Mouse (Mus musculus) neural tube, embryonic 12.5 days (tissue): ENCODE measurements around the gene Dlg4. TPM values are rescaled to one million over a fixed set of nuclear protein-coding genes. Genes with fewer than 3 reads are reported as not detected.

Source experiments
- ATAC-seq: fragments of 200-750 bp; cut with Nextera tagmentation; 2 replicates; pipeline ENCODE4 v1.8.0; 2017; ENCODE audit warnings: low read depth, mild to moderate bottlenecking, moderate TSS enrichment, moderate library complexity; ENCODE audit not compliant: low FRiP score
- H3K27ac ChIP-seq: fragments of 300-500 bp; sonication (generic); 2 replicates; pipeline ENCODE4 v1.5.1; 2016
- H3K27me3 ChIP-seq: fragments of 300-500 bp; sonication (generic); replicated peaks from 2 replicates; pipeline ENCODE4 v1.6.1; 2016; ENCODE audit warnings: mild to moderate bottlenecking
- H3K36me3 ChIP-seq: fragments of 300-500 bp; sonication (generic); 2 replicates; pipeline ENCODE4 v1.6.1; 2016; ENCODE audit warnings: mild to moderate bottlenecking
- H3K4me1 ChIP-seq: fragments of 300-500 bp; sonication (generic); 2 replicates; pipeline ENCODE4 v1.6.1; 2016
- H3K4me2 ChIP-seq: fragments of 300-500 bp; sonication (generic); replicated peaks from 2 replicates; pipeline ENCODE4 v1.6.1; 2016; ENCODE audit warnings: mild to moderate bottlenecking
- H3K4me3 ChIP-seq: fragments of 300-500 bp; sonication (generic); 2 replicates; pipeline ENCODE4 v1.5.1; 2016
- H3K9ac ChIP-seq: fragments of 300-500 bp; sonication (generic); 2 replicates; pipeline ENCODE4 v1.6.1; 2016; ENCODE audit warnings: mild to moderate bottlenecking
- H3K9me3 ChIP-seq: fragments of 300-500 bp; sonication (generic); 2 replicates; pipeline ENCODE4 v1.6.1; 2016; ENCODE audit warnings: mild to moderate bottlenecking
- WGBS: fragments of 180-500 bp; shearing (Covaris S2); methylation state at CpG from one replicate; pipeline ENCODE4 v1.1.7; 2016; 5-methylcytosine and 5-hydroxymethylcytosine counted together
- polyA plus RNA-seq: library from polyadenylated mRNA; unstranded; fragments of >200 nt; fragmentation: Nextera tagmentation; extraction: Ambion mirVana; gene quantifications from 2 replicates; pipeline ENCODE4 v1.2.1, GENCODE M21; 2016

Gene Dlg4
- polyA plus RNA-seq, 1 experiment from 2014 or later, result 25.5 TPM

DNA sequence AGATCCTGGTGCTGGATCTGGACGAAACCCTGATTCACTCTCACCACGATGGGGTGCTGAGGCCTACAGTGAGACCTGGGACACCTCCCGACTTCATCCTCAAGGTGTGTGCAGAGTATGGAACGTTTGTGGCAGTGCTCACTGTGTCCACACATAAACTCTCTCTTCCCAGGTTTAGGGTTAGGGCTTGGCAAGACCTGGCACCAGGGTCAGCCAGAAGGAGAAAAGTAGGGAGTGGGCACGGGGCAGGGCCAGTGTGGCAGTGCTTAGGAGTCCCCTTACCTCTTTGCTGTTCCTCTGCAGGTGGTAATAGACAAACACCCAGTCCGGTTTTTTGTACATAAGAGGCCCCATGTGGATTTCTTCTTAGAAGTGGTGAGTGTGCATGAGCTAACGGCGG is 32.3 kb upstream of the Dlg4 start:
- H3K4me1 ChIP-seq, result peaks cover 25% of the 10 kb centered on the region
- H3K27me3 ChIP-seq, result no peaks in the 10 kb centered on the region
- H3K27ac ChIP-seq, result no peak overlapping the region
- WGBS, result 93% methylated on average over 8 of the region's 8 CpGs
- peaks cover 48% of the 10 kb centered on the region for H3K36me3 ChIP-seq
- H3K4me2 ChIP-seq, result no peak overlapping the region
- 0 out of 2 replicates have a peak overlapping the region, but pooled peaks have one; percentile 7 for H3K4me3 ChIP-seq
- ATAC-seq, result no peak
- no peak overlapping the region for H3K9ac ChIP-seq
- H3K9me3 ChIP-seq, result no peaks in the 10 kb centered on the region

- H3K4me1 ChIP-seq, result peaks cover 23% of the 10 kb centered on the region
- no peak overlapping the region for H3K9ac ChIP-seq
- H3K4me3 ChIP-seq, result no peak overlapping the region
- WGBS, result 91% methylated on average over 8 of the region's 8 CpGs
- no peak for ATAC-seq
- no peaks in the 10 kb centered on the region for H3K27me3 ChIP-seq
- H3K9me3 ChIP-seq, result no peaks in the 10 kb centered on the region
- no peak overlapping the region for H3K27ac ChIP-seq
- peaks cover 62% of the 10 kb centered on the region for H3K36me3 ChIP-seq
- H3K4me2 ChIP-seq, result no peak overlapping the region
Measured at GRCm38 (mm10) chr11:69989949-69990348, 26.8 kb upstream of the Dlg4 start.

- under 1% methylated on average over 40 of the region's 40 CpGs for WGBS
- peak within 1 kb of the TSS; percentile 76 for H3K4me3 ChIP-seq
- H3K27me3 ChIP-seq, result no peaks in the 10 kb centered on the region
- peaks cover 56% of the 10 kb centered on the region for H3K36me3 ChIP-seq
- H3K4me2 ChIP-seq, result peak within 1 kb of the TSS; percentile 72
- H3K4me1 ChIP-seq, result peaks cover 23% of the 10 kb centered on the region
- peak within 1 kb of the TSS; percentile 75 for H3K27ac ChIP-seq
- H3K9me3 ChIP-seq, result no peaks in the 10 kb centered on the region
- peak; percentile 72 for ATAC-seq
- H3K9ac ChIP-seq, result peak within 1 kb of the TSS; percentile 90
Measured at GRCm38 (mm10) chr11:69990850-69991691, 25.7 kb upstream of the Dlg4 start, which contains the start of gene Gabarap. Gene Gabarap, plus strand, starts transcription at chr11:69991143.

GRCm38 (mm10) chr11:69991711-69992110 is 25.0 kb upstream of the Dlg4 start:
- peaks cover 23% of the 10 kb centered on the region for H3K4me1 ChIP-seq
- H3K4me2 ChIP-seq, result peak overlapping the region; percentile 72
- H3K27ac ChIP-seq, result peak overlapping the region; percentile 75
- ATAC-seq, result peak; percentile 19; the same call in 1 of the 2 replicates
- H3K9ac ChIP-seq, result peak overlapping the region; percentile 90
- peak overlapping the region; percentile 76 for H3K4me3 ChIP-seq
- peaks cover 50% of the 10 kb centered on the region for H3K36me3 ChIP-seq
- WGBS, result under 1% methylated on average over 15 of the region's 15 CpGs
- no peaks in the 10 kb centered on the region for H3K9me3 ChIP-seq
- no peaks in the 10 kb centered on the region for H3K27me3 ChIP-seq

GRCm38 (mm10) chr11:69992396-69992795 is 24.3 kb upstream of the Dlg4 start:
- Histone ChIP-seq H3K4me1 (peaks cover 26% of the 10 kb centered on the region), H3K27ac (no peak overlapping the region), H3K4me2 (peak overlapping the region; percentile 72), H3K9ac (peak overlapping the region; percentile 90), H3K27me3 (no peaks in the 10 kb centered on the region), H3K4me3 (peak overlapping the region; percentile 76), H3K36me3 (peaks cover 44% of the 10 kb centered on the region), H3K9me3 (no peaks in the 10 kb centered on the region)
- 89% methylated on average over 10 of the region's 10 CpGs for WGBS
- no peak for ATAC-seq

- Histone ChIP-seq H3K27ac (no peak overlapping the region), H3K4me2 (peak overlapping the region; percentile 72), H3K9me3 (no peaks in the 10 kb centered on the region), H3K27me3 (no peaks in the 10 kb centered on the region), H3K4me1 (peaks cover 31% of the 10 kb centered on the region), H3K9ac (peak overlapping the region; percentile 90), H3K4me3 (no peak overlapping the region), H3K36me3 (peaks cover 41% of the 10 kb centered on the region)
- 88% methylated on average over 3 of the region's 3 CpGs for WGBS
- ATAC-seq, result no peak
Measured at GRCm38 (mm10) chr11:69992932-69993331, 23.8 kb upstream of the Dlg4 start.

DNA sequence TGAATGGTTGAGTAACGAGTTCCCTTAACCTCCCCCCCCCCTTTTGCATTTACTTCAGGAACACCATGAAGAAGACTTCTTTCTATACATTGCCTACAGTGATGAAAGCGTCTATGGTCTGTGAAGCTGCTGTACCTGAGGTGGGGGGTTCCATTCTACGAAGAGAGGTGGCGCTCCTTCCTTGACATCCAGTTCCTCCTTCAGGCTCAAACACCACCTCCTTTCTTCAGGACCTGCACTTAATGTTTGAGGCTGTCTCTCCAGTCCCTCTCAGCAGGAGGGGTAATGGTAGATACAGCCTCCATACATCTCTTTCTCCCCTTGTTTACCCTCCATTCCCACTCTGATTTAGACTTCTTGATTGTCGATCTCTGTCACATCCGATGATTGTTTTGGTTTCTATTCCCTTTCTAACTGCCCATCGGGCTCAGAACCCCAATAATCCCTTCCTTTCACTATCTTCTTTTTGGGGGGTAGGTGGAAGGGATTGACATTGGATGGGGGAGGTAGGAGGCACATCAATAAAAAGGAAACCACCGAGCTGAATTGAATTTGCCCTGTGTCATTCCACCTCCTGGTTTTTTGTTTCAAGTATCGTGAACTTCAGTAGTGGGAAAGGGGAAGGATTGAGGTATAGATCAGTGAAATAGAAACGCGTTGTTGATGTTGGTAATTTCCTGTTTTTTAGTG is 22.2 kb upstream of the Dlg4 start:
- H3K9me3 ChIP-seq, result no peaks in the 10 kb centered on the region
- peaks cover 41% of the 10 kb centered on the region for H3K36me3 ChIP-seq
- H3K4me2 ChIP-seq, result peak overlapping the region; percentile 68; the same call in 1 of the 2 replicates
- no peak overlapping the region for H3K9ac ChIP-seq
- H3K27me3 ChIP-seq, result no peaks in the 10 kb centered on the region
- whole genome bisulfite sequencing, result 89% methylated on average over 11 of the region's 11 CpGs
- no peak overlapping the region for H3K27ac ChIP-seq
- H3K4me1 ChIP-seq, result peaks cover 33% of the 10 kb centered on the region
- ATAC-seq, result no peak
- H3K4me3 ChIP-seq, result no peak overlapping the region

DNA sequence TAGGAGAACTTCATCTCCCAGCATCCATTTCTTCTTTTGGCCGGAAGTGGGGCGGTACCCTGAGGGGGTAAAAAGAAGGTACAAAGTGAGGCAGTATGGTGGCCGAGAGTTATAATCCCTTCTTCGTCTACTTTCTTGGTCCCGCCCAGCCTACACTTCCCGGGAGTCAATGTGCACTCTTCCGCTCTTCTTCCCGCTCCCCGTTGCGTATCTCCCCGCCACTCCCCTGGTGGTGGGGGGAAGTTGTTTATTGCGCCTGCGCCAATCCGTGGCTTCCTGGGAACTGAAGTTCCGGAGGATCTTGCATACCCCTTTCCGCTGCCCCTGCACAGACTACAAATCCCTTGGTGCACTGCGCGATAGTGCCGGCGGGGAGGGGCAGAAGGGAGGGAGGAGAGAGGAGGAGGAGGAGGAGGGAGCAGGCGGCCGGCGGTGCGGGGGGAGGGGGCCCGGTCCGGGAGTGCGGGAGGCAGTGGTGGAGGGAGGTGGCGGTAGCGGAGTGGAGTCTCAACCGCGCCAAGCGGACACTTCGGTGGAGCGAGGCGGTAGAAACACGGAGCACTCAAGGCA is 21.3 kb upstream of the Dlg4 start, which contains the start of gene Phf23:
TSS of gene Phf23 (plus strand) at position 387 of the 570 bp plus-strand sequence.
- Histone ChIP-seq H3K4me3 (peak within 1 kb of the TSS; percentile 94), H3K27ac (peak within 1 kb of the TSS; percentile 85), H3K27me3 (no peaks in the 10 kb centered on the region), H3K4me2 (peak within 1 kb of the TSS; percentile 68), H3K9me3 (no peaks in the 10 kb centered on the region), H3K9ac (peak within 1 kb of the TSS; percentile 96), H3K4me1 (peaks cover 33% of the 10 kb centered on the region), H3K36me3 (peaks cover 38% of the 10 kb centered on the region)
- ATAC-seq, result peak; percentile 77
- under 1% methylated on average over 36 of the region's 36 CpGs for WGBS

GRCm38 (mm10) chr11:69996161-69997061 is 20.3 kb upstream of the Dlg4 start:
- Histone ChIP-seq H3K9me3 (no peaks in the 10 kb centered on the region), H3K4me2 (peak overlapping the region; percentile 68), H3K27me3 (no peaks in the 10 kb centered on the region), H3K4me3 (peak overlapping the region; percentile 94), H3K27ac (peak overlapping the region; percentile 85), H3K4me1 (peaks cover 33% of the 10 kb centered on the region), H3K36me3 (peaks cover 38% of the 10 kb centered on the region), H3K9ac (peak overlapping the region; percentile 96)
- peak; percentile 2; the same call in 1 of the 2 replicates for ATAC-seq
- 1% methylated on average over 64 of the region's 66 CpGs for WGBS

- Histone ChIP-seq H3K27me3 (no peaks in the 10 kb centered on the region), H3K4me2 (peak overlapping the region; percentile 68), H3K36me3 (peaks cover 38% of the 10 kb centered on the region), H3K27ac (peak overlapping the region; percentile 85), H3K9ac (peak overlapping the region; percentile 96), H3K9me3 (no peaks in the 10 kb centered on the region), H3K4me1 (peaks cover 40% of the 10 kb centered on the region), H3K4me3 (peak overlapping the region; percentile 94)
- 1% methylated on average over 33 of the region's 44 CpGs for WGBS
- peak; percentile 18 for ATAC-seq
Measured at GRCm38 (mm10) chr11:69997070-69997509, 19.7 kb upstream of the Dlg4 start.
